Mouse (Mus musculus): Measurements from ENCODE around the gene 1700029F12Rik.

DNA sequence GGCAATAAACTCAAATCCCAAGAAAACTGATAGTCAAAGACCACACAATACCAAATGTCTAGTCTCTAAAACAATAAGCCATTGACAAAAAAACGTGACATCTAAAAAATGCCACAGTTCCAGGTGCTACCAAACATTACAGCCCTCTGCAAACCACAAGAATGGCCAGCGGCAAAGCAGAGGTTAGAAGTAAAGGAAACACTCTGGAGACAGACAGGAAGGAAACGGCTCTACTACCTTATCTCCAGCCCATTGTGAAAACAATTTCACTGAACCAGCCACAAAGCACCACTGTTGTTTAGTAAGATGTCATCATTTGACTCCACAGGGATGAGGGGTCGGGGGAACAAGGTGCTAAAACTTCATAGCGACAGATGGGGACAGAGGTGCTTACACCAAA is 38.9 kb downstream of the 1700029F12Rik start:
- no peak for TF ChIP-seq POLR2AphosphoS2 (IDR thresholded peaks at IDR 0.05; ENCODE audit: low read depth, low read length)
- TF ChIP-seq NRF1 (IDR thresholded peaks at IDR 0.05; ENCODE audit: low read depth, low read length): no peak
- no peak for TF ChIP-seq CTCF (conservative IDR thresholded peaks at IDR 0.05 in 1 of 2, IDR thresholded peaks at IDR 0.05 in 1 of 2; ENCODE audit: low read depth in 2 of 2, low read length in 2 of 2)
- TF ChIP-seq CHD2 (IDR thresholded peaks at IDR 0.05; ENCODE audit: low read length): no peak
- TF ChIP-seq EP300 (IDR thresholded peaks at IDR 0.05; ENCODE audit: low read length): no peak
- TF ChIP-seq POLR2A (IDR thresholded peaks at IDR 0.05; ENCODE audit: low read depth, low read length): no peak
- TF ChIP-seq RAD21 (IDR thresholded peaks at IDR 0.05; ENCODE audit: low read depth, low read length): no peak

Data from CH12.LX (cell line).